Mouse (Mus musculus) gastrocnemius, adult 2 months (tissue): ENCODE data around the gene Itgb4. TPM values are rescaled to one million over a fixed set of nuclear protein-coding genes. Genes with fewer than 3 reads are reported as not detected.

Experiments
- DNase-seq: peaks from one replicate; pipeline ENCODE4 v3.0.0; 2022
- H3K27ac ChIP-seq: fragments of 200-600 bp; 2 replicates; pipeline ENCODE4 v1.8.1; 2022; ENCODE audit warnings: mild to moderate bottlenecking
- H3K4me3 ChIP-seq: fragments of 200-600 bp; 2 replicates; pipeline ENCODE4 v1.8.1; 2022; ENCODE audit warnings: mild to moderate bottlenecking, moderate library complexity
- CTCF ChIP-seq: fragments of 200-600 bp; IDR thresholded peaks from 2 replicates; pipeline ENCODE4 v1.8.1; 2022; ENCODE audit warnings: antibody characterized with exemption, mild to moderate bottlenecking, moderate library complexity
- intact Hi-C: fragments of 180-260 bp; cut with DNase I; formaldehyde crosslinking; loops from one replicate; pipeline ENCODE4 v1.15.1; 2025
- total RNA-seq, 2 experiments: library from RNA; stranded (reverse); gene quantifications; 2 replicates each; pipeline ENCODE4 v1.2.3; 2021

Itgb4 gene
- total RNA-seq, 2 experiments from 2014 or later = 4.2 to 4.5 TPM

- no peak overlapping the region for H3K27ac ChIP-seq
- H3K4me3 ChIP-seq = no peak overlapping the region
- intact Hi-C loops = no loop called here
- no peak for TF ChIP-seq CTCF
- DNase-seq = no peak
Measured at GRCm38 (mm10) chr11:115982472-115982871, 8.0 kb downstream of the Itgb4 start.

DNA sequence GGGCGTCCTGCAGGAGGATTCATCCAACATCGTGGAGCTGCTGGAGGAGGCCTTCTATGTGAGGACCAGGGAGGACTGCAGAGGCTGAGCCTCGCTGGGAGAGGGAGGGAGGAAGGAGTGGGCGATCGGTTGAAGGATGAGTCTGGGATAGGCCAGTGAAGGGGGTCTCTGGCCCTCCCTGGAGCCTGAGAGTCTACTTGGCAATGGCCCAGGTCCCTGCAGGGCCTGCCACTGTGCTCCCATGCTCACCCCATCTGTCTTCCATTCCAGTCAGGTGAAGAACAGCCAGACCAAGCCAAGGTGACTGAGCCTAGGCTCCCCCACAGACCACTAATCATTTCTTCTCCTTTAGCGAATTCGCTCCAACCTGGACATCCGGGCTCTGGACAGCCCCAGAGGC lies 8.8 kb downstream of the Itgb4 start:
- H3K27ac ChIP-seq = no peak overlapping the region
- H3K4me3 ChIP-seq = no peak overlapping the region
- intact Hi-C loops = no loop called here
- DNase-seq = no peak
- TF ChIP-seq CTCF = no peak

DNA sequence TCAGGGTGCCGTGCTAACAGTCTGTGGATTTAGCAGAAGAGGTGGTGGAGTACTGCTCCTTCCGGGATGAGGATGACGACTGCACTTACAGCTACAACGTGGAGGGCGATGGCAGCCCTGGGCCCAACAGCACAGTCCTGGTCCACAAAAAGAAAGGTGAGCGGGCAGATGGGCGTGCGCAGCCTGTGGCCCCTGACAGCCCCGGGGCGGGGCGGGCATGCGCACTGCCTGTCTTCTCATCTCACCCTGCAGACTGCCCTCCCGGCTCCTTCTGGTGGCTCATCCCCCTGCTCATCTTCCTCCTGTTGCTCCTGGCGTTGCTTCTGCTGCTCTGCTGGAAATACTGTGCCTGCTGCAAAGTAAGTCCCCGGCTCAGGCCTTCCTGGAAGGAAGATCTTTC lies 15.2 kb downstream of the Itgb4 start:
- Histone ChIP-seq H3K4me3 (no peak overlapping the region), H3K27ac (no peak overlapping the region)
- intact Hi-C loops = no loop called here
- no peak for TF ChIP-seq CTCF
- DNase-seq = no peak

- intact Hi-C loops = no loop called here
- Histone ChIP-seq H3K27ac (no peak overlapping the region), H3K4me3 (no peak overlapping the region)
- TF ChIP-seq CTCF = no peak
- no peak for DNase-seq
Measured at GRCm38 (mm10) chr11:115992098-115992497, 17.6 kb downstream of the Itgb4 start.

DNA sequence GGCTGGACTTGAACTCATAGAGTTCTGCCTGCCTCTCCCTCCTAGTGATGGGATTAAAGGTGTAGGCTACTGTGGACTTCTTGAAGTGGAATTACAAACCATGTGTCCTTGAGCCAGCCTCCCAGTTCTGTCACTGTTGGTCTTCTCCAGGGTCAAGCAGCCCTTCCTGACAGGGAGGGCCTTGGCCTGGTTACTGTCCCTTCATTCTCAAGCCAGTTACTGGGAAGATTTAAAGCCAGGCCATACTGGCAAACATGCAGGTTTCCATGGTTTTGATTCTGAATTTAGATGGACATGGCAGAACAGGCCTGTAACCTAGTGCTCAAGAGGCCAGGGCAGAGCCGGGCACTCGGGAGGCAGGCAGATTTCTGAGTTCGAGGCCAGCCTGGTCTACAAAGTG lies 20.7 kb downstream of the Itgb4 start:
- Histone ChIP-seq H3K27ac (no peak overlapping the region), H3K4me3 (no peak overlapping the region)
- intact Hi-C loops = no loop called here
- no peak for TF ChIP-seq CTCF
- no peak for DNase-seq

DNA sequence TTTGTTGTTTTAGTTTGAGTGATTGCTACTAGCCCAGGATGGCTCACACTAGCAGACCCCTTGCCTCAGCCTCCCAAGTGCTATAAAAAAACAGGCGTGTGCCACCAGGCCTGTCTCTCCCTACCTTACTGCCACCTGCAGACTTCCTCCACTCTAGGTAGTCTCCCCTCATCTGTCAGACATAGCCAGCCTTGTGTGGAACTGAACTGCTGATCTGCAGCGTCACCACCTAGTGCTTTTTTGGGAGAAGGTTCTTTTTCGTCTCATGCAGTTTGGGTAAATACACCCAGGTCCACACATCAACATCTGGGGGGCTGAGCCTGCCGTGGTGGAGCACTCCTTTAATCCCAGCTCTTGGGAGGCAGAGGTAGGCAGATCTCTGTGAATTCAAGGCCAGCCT lies 22.5 kb downstream of the Itgb4 start:
- H3K27ac ChIP-seq = no peak overlapping the region
- DNase-seq = no peak
- intact Hi-C loops = no loop called here
- no peak overlapping the region for H3K4me3 ChIP-seq
- no peak for TF ChIP-seq CTCF

DNA sequence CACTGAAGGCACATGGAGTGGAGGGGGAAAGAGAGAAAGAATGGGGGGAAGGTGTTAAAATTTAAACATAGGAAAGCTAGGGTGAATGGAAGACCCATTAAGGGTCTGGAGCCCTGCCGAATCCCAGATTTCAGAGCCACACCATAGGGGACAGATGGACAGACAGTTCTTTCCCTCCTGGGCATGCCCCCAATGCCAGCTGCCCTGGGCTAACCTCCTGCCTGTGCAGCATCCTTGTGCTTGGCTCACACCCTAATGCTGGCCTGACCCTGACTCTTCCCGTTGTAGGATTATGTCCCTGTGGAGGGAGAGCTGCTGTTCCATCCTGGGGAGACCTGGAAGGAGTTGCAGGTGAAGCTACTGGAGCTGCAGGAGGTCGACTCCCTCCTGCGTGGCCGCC lies 23.2 kb downstream of the Itgb4 start:
- no peak overlapping the region for H3K4me3 ChIP-seq
- DNase-seq = no peak
- intact Hi-C loops = no loop called here

DNA sequence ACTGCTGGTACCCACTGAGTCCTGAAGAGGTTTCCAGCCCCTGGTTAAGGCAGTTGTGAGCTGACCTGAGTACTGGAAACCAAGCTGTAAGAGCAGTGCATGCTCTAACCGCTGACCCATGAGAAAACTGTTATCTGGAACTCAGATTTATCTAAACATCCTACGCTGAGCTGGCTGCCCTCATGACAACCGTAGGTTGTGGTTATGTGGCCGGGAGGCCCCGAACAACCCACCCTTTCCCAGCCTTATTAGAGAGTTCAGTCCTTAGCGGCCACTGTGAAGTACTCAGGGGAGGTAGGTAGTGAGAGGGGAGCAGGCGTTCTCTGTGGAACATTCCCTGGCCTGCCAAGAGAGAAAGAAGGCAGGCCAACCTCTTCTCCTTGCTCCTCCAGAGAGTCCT lies 24.5 kb downstream of the Itgb4 start:
- TF ChIP-seq CTCF = no peak
- DNase-seq = no peak
- Histone ChIP-seq H3K27ac (no peak overlapping the region), H3K4me3 (no peak overlapping the region)
- intact Hi-C loops = loop anchor here (1.0 kb wide), 1 partner anchor 60 kb away; no protein-coding TSS in a partner anchor

More for the DNA sequence above, 23.2 kb downstream of the Itgb4 start:
- no peak for TF ChIP-seq CTCF
- H3K27ac ChIP-seq = no peak overlapping the region

DNA sequence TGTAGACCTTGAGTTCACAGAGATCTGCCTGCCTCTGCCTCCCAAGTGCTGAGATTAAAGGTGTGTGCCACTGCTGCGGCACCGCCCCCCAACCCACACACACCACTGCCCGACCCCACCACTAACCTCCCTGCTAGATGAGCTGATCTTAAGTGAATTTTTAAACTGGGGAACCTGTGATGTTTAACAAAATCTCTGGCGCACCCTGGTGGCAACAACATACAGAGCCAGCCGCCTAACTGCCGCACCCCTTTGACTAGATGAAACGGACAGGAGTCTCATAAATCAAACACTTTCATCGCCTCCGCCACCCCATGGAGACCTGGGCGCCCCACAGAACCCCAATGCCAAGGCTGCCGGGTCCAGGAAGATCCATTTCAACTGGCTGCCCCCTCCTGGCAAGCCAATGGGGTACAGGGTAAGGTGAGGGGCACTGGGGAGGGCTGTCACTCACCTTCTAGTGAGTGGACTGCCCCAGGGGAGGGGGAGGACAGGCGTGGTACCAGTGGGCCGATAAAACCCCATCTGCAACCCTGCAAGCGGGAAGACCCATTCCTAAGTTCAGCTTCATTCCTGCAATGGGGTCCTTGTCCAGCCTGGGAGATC lies 25.1 kb downstream of the Itgb4 start:
- H3K27ac ChIP-seq = no peak overlapping the region
- intact Hi-C loops = loop anchor here (1.0 kb wide), 1 partner anchor 60 kb away; no protein-coding TSS in a partner anchor
- TF ChIP-seq CTCF = peak; percentile 72
- DNase-seq = peak; percentile 70
- no peak overlapping the region for H3K4me3 ChIP-seq

GRCm38 (mm10) chr11:116000607-116001006 lies 26.1 kb downstream of the Itgb4 start:
- no peak for TF ChIP-seq CTCF
- intact Hi-C loops = no loop called here
- no peak for DNase-seq
- H3K4me3 ChIP-seq = no peak overlapping the region
- H3K27ac ChIP-seq = no peak overlapping the region

- intact Hi-C loops = no loop called here
- Histone ChIP-seq H3K27ac (no peak overlapping the region), H3K4me3 (no peak overlapping the region)
- DNase-seq = no peak
- TF ChIP-seq CTCF = no peak
Measured at GRCm38 (mm10) chr11:116001725-116002124, 27.2 kb downstream of the Itgb4 start.

DNA sequence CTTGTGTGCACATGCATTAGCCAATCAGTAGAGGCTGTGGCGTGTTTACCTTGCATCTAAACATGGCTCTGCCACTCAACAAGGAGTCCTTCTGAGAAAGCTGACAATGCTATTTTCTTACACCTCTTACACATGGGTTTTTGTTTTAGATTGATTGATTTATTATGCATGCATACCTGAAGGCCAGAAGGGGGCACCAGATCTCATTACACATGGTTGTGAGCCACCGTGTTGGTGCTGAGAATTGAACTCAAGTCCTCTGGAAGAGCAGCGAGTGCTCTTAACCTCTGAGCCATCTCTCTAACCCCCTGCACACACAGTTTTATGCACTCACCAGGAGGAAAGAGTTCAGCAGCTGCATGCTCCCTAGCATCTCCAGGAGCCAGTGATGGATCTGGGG lies 28.4 kb downstream of the Itgb4 start:
- no peak for TF ChIP-seq CTCF
- DNase-seq = no peak
- intact Hi-C loops = no loop called here
- H3K4me3 ChIP-seq = no peak overlapping the region
- H3K27ac ChIP-seq = no peak overlapping the region

DNA sequence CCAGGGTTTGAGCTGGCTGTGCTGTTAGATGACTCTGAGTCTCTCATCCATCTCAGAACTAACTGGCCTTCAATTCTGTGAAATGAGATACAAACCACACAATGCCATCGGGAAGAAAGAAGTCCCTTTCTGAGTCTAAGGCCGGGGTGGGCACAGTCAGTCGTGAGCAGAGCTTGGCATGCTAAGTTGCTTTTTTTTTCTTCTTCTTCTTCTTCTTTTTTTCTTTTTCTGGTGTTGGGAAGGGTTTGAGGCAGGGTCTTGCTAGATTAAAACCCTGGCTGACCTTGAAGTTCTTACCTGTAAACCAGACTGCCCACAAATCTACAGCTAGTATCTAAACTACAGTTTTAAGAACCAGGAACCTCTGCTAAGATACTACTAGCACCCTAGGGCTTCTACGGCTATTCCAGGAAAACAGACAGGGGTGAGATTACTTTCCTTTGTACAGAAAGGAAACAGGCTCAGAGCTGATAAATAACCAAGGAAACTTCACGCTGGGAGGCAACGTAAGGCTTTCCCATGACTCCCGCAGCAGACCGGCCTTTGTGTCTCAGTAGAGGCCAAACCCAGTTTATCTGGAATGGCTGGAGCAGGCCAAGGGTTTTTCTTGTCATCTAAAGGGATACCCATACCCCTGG lies 29.8 kb downstream of the Itgb4 start:
- DNase-seq = no peak
- peak overlapping the region; percentile 80 for H3K27ac ChIP-seq
- H3K4me3 ChIP-seq = peak overlapping the region; percentile 65
- intact Hi-C loops = no loop called here
- no peak for TF ChIP-seq CTCF
